Mouse (Mus musculus) layer of hippocampus, postnatal 25 days (tissue): ENCODE measurements around the gene Cpb2. TPM values are rescaled to one million over a fixed set of nuclear protein-coding genes. Genes with fewer than 3 reads are reported as not detected.

Experiments used
- DNase-seq, 2 experiments: peaks; one replicate each; pipeline ENCODE4 v3.0.0; 2022; ENCODE audit warnings: mixed read lengths in 2 of 2, low spot score in 1 of 2; ENCODE audit errors: extremely low spot score in 1 of 2
- total RNA-seq, 2 experiments: library from RNA; stranded (reverse); gene quantifications; 2 replicates each; pipeline ENCODE4 v1.2.3; 2021

Cpb2 gene
- total RNA-seq, 2 experiments from 2014 or later: not detected

GRCm38 (mm10) chr14:75246024-75247000, 4.2 kb downstream of the Cpb2 start:
- DNase-seq: no peak

GRCm38 (mm10) chr14:75250432-75250831, 8.3 kb downstream of the Cpb2 start:
- DNase-seq: no peak

GRCm38 (mm10) chr14:75256521-75256920, 14.4 kb downstream of the Cpb2 start:
- no peak for DNase-seq

GRCm38 (mm10) chr14:75269531-75269930, 27.4 kb downstream of the Cpb2 start:
- no peak for DNase-seq

- no peak for DNase-seq
Observed at GRCm38 (mm10) chr14:75279716-75280115, 37.6 kb downstream of the Cpb2 start.

- DNase-seq: no peak
Observed at GRCm38 (mm10) chr14:75280406-75280805, 38.3 kb downstream of the Cpb2 start.

GRCm38 (mm10) chr14:75283609-75284192, 41.6 kb downstream of the Cpb2 start:
- peak in 1 of 2 experiments; percentile 17 for DNase-seq

- peak; percentile 97 to 98 for DNase-seq
Observed at GRCm38 (mm10) chr14:75284193-75284915, 42.3 kb downstream of the Cpb2 start, which contains the start of gene Zc3h13. Zc3h13 (plus strand) TSS chr14:75284373.

GRCm38 (mm10) chr14:75301081-75301480, 59.0 kb downstream of the Cpb2 start:
- DNase-seq: no peak

GRCm38 (mm10) chr14:75303807-75304206, 61.7 kb downstream of the Cpb2 start:
- no peak for DNase-seq

GRCm38 (mm10) chr14:75307855-75308254, 65.8 kb downstream of the Cpb2 start:
- no peak for DNase-seq

- DNase-seq: no peak
Observed at GRCm38 (mm10) chr14:75309336-75309992, 67.4 kb downstream of the Cpb2 start.

- DNase-seq: no peak
Observed at GRCm38 (mm10) chr14:75314484-75314883, 72.4 kb downstream of the Cpb2 start.

GRCm38 (mm10) chr14:75318736-75319135, 76.6 kb downstream of the Cpb2 start:
- no peak for DNase-seq

- DNase-seq: no peak
Observed at GRCm38 (mm10) chr14:75320269-75320668, 78.2 kb downstream of the Cpb2 start.

- DNase-seq: no peak
Observed at GRCm38 (mm10) chr14:75323354-75323753, 81.3 kb downstream of the Cpb2 start.

GRCm38 (mm10) chr14:75328062-75328461, 86.0 kb downstream of the Cpb2 start:
- no peak for DNase-seq

GRCm38 (mm10) chr14:75330621-75331020, 88.5 kb downstream of the Cpb2 start:
- DNase-seq: peak in 1 of 2 experiments; percentile 46
